Comparison of ENCODE assay signal across 9 mouse cellular contexts in genomic region chr13:63186217-63186616, GRCm38 (mm10).
DNase-seq lines count a peak whose midpoint lies in the region; ATAC-seq and TF ChIP-seq lines count a peak whose summit lies in the region.
"Had no signal": no experiment of that assay in that cellular context is flagged by ENCODE, and none has a peak within 500 bp of the region (broad histone marks: within the 10 kb centered on the region; RNA-seq: fewer than 3 reads in every experiment).

No protein-coding gene starts in this region.

- H3K4me2 ChIP-seq in heart, postnatal 0 days (ENCODE audit: low read depth, low read length), result no peak overlapping the region
- no peak overlapping the region for H3K4me2 ChIP-seq in forebrain, embryonic 11.5 days (ENCODE audit: low read depth, low read length, severe bottlenecking)
- no peak overlapping the region; the same call in 1 of the 2 replicates for H3K4me2 ChIP-seq in midbrain, embryonic 12.5 days (replicated peaks)
- H3K4me2 ChIP-seq in intestine, embryonic 15.5 days (replicated peaks), result no peak overlapping the region

- peaks cover 24% of the 10 kb centered on the region for H3K4me1 ChIP-seq in heart, postnatal 0 days (ENCODE audit: control insufficient read depth, insufficient read depth)
- peaks cover 14% of the 10 kb centered on the region for H3K4me1 ChIP-seq in heart, adult 2 months (ENCODE audit: control insufficient read depth, insufficient read depth, low read length)
- H3K4me1 ChIP-seq in bone marrow macrophage, adult 2 months (ENCODE audit: control insufficient read depth, insufficient read depth, low read length), result peaks cover 23% of the 10 kb centered on the region
- H3K4me1 ChIP-seq in forebrain, embryonic 11.5 days (replicated peaks; ENCODE audit: control insufficient read depth, insufficient read depth, low read length), result 0 out of 2 replicates have a peak, but pooled peaks cover 3% of the 10 kb centered on the region
- H3K4me1 ChIP-seq in midbrain, embryonic 12.5 days, result peaks cover 16% of the 10 kb centered on the region
- peaks cover 17% of the 10 kb centered on the region; the same call in 1 of the 2 replicates for H3K4me1 ChIP-seq in intestine, embryonic 15.5 days (replicated peaks)

- no peak for ATAC-seq in heart, postnatal 0 days (ENCODE audit: insufficient read depth, low read depth)
- ATAC-seq in forebrain, embryonic 11.5 days (replicated peaks; ENCODE audit: low FRiP score), result 0 out of 2 replicates have a peak, but pooled peaks have one; percentile 53
- 0 out of 2 replicates have a peak, but pooled peaks have one; percentile 47 for ATAC-seq in midbrain, embryonic 12.5 days (ENCODE audit: low FRiP score, low read depth)
- no peak for ATAC-seq in intestine, embryonic 15.5 days

- H3K27me3 ChIP-seq in heart, postnatal 0 days (ENCODE audit: control insufficient read depth, insufficient read depth, low read length), result no peaks in the 10 kb centered on the region
- H3K27me3 ChIP-seq in heart, adult 2 months (ENCODE audit: control insufficient read depth, insufficient read depth, low read length), result no peaks in the 10 kb centered on the region
- no peaks in the 10 kb centered on the region for H3K27me3 ChIP-seq in forebrain, embryonic 11.5 days (ENCODE audit: control insufficient read depth, insufficient read depth, low read length)
- no peaks in the 10 kb centered on the region for H3K27me3 ChIP-seq in midbrain, embryonic 12.5 days
- H3K27me3 ChIP-seq in intestine, embryonic 15.5 days (replicated peaks), result no peaks in the 10 kb centered on the region

- no peak for TF ChIP-seq CTCF in heart, postnatal 0 days (IDR thresholded peaks at IDR 0.05; ENCODE audit: low read depth)
- TF ChIP-seq CTCF in heart, adult 2 months (IDR thresholded peaks at IDR 0.05), result no peak
- TF ChIP-seq CTCF in bone marrow macrophage, adult 2 months (IDR thresholded peaks at IDR 0.05; ENCODE audit: low read depth, low read length), result 0 out of 2 replicates have a peak, but pooled peaks have one; percentile 7

- no peak overlapping the region for H3K4me3 ChIP-seq in heart, postnatal 0 days (ENCODE audit: low read depth, low read length)
- H3K4me3 ChIP-seq in heart, adult 2 months, result no peak overlapping the region
- no peak overlapping the region for H3K4me3 ChIP-seq in bone marrow macrophage, adult 2 months (ENCODE audit: insufficient read depth, low read length)
- H3K4me3 ChIP-seq in forebrain, embryonic 11.5 days (ENCODE audit: low read depth, low read length), result no peak overlapping the region
- no peak overlapping the region for H3K4me3 ChIP-seq in midbrain, embryonic 12.5 days
- H3K4me3 ChIP-seq in intestine, embryonic 15.5 days (replicated peaks), result no peak overlapping the region

- TF ChIP-seq EP300 in heart, postnatal 0 days (IDR thresholded peaks at IDR 0.05; ENCODE audit: low read depth), result no peak
- TF ChIP-seq EP300 in heart, adult 2 months (IDR thresholded peaks at IDR 0.05; ENCODE audit: insufficient read depth, low read depth, low read length), result no peak

- H3K9ac ChIP-seq in heart, postnatal 0 days (replicated peaks; ENCODE audit: low read depth, low read length), result no peak overlapping the region
- H3K9ac ChIP-seq in heart, adult 2 months (ENCODE audit: low read depth, low read length), result no peak overlapping the region
- no peak overlapping the region; the same call in 1 of the 2 replicates for H3K9ac ChIP-seq in forebrain, embryonic 11.5 days (ENCODE audit: low read length)
- no peak overlapping the region for H3K9ac ChIP-seq in midbrain, embryonic 12.5 days (replicated peaks)
- H3K9ac ChIP-seq in intestine, embryonic 15.5 days, result no peak overlapping the region

- no peaks in the 10 kb centered on the region for H3K79me2 ChIP-seq in heart, adult 2 months (replicated peaks; ENCODE audit: control insufficient read depth, insufficient read depth, low read length)

- no peaks in the 10 kb centered on the region for H3K9me3 ChIP-seq in heart, postnatal 0 days (replicated peaks; ENCODE audit: control insufficient read depth, low read length)
- no peaks in the 10 kb centered on the region for H3K9me3 ChIP-seq in forebrain, embryonic 11.5 days (ENCODE audit: control insufficient read depth, low read length)
- H3K9me3 ChIP-seq in midbrain, embryonic 12.5 days, result no peaks in the 10 kb centered on the region
- H3K9me3 ChIP-seq in intestine, embryonic 15.5 days, result no peaks in the 10 kb centered on the region

- H3K36me3 ChIP-seq in heart, postnatal 0 days (replicated peaks; ENCODE audit: control insufficient read depth, insufficient read depth, low read length), result no peaks in the 10 kb centered on the region
- H3K36me3 ChIP-seq in heart, adult 2 months (ENCODE audit: control insufficient read depth, insufficient read depth, low read length), result peaks cover 2% of the 10 kb centered on the region; the same call in 1 of the 2 replicates
- H3K36me3 ChIP-seq in forebrain, embryonic 11.5 days (ENCODE audit: control insufficient read depth, insufficient read depth, low read length), result no peaks in the 10 kb centered on the region
- no peaks in the 10 kb centered on the region for H3K36me3 ChIP-seq in midbrain, embryonic 12.5 days
- H3K36me3 ChIP-seq in intestine, embryonic 15.5 days, result no peaks in the 10 kb centered on the region

- intact Hi-C loops in heart, adult 2 months (cut with DNase I), result no loop called here

- 71% methylated on average over 4 of the region's 4 CpGs for WGBS in heart, postnatal 0 days
- 68% methylated on average over 4 of the region's 4 CpGs for WGBS in heart, adult 2 months
- 70% methylated on average over 4 of the region's 4 CpGs for WGBS in forebrain, embryonic 11.5 days
- WGBS in midbrain, embryonic 12.5 days, result 54% methylated on average over 4 of the region's 4 CpGs
- WGBS in intestine, embryonic 15.5 days, result 75% methylated on average over 4 of the region's 4 CpGs

- DNase-seq in heart, postnatal 0 days (ENCODE audit: low spot score), result no peak
- DNase-seq in heart, adult 2 months, result no peak
- no peak for DNase-seq in forebrain, embryonic 11.5 days (ENCODE audit: low spot score)
- no peak for DNase-seq in cerebellum, postnatal 10 days
- DNase-seq in cerebellum, adult 11 months, result no peak
- DNase-seq: thymus, adult 18-20 months had no signal

- H3K27ac ChIP-seq in heart, postnatal 0 days (ENCODE audit: low read depth), result 0 out of 2 replicates have a peak overlapping the region, but pooled peaks have one; percentile 71
- H3K27ac ChIP-seq in heart, adult 2 months, result no peak overlapping the region; the same call in 1 of the 2 replicates
- H3K27ac ChIP-seq in bone marrow macrophage, adult 2 months (ENCODE audit: insufficient read depth, low read depth, low read length), result no peak overlapping the region
- no peak overlapping the region for H3K27ac ChIP-seq in forebrain, embryonic 11.5 days (ENCODE audit: low read depth, low read length)
- 0 out of 2 replicates have a peak overlapping the region, but pooled peaks have one; percentile 17 for H3K27ac ChIP-seq in midbrain, embryonic 12.5 days (replicated peaks)
- H3K27ac ChIP-seq in intestine, embryonic 15.5 days, result no peak overlapping the region

- no peak for TF ChIP-seq POLR2A in heart, adult 2 months (IDR thresholded peaks at IDR 0.05; ENCODE audit: insufficient read depth, low read depth, low read length)
- TF ChIP-seq POLR2A in bone marrow macrophage, adult 2 months (IDR thresholded peaks at IDR 0.05; ENCODE audit: borderline replicate concordance, low read depth, low read length), result no peak

Comparison
In these comparisons a context has a peak if more than half of its experiments do, and no peak if none do; other contexts are left out.
1. H3K27ac ChIP-seq: peak in heart, postnatal 0 days (single experiment) and midbrain, embryonic 12.5 days (single experiment); none in heart, adult 2 months (single experiment), bone marrow macrophage, adult 2 months (single experiment), forebrain, embryonic 11.5 days (single experiment) and intestine, embryonic 15.5 days (single experiment).
2. ATAC-seq: peak in forebrain, embryonic 11.5 days (single experiment) and midbrain, embryonic 12.5 days (single experiment); none in heart, postnatal 0 days (single experiment) and intestine, embryonic 15.5 days (single experiment).